Mouse (Mus musculus) olfactory bulb, adult 2 months (tissue): Measurements from ENCODE around the gene Dusp1.

Source experiments
- CTCF ChIP-seq: fragments of 200-500 bp; IDR thresholded peaks from 2 replicates; pipeline ENCODE4 v1.5.1; 2012; ENCODE audit warnings: low read depth, mild to moderate bottlenecking, low read length, moderate library complexity; ENCODE audit not compliant: insufficient read depth
- POLR2A ChIP-seq: fragments of 200-500 bp; IDR thresholded peaks from 2 replicates; pipeline ENCODE4 v1.6.1; 2012; ENCODE audit warnings: mild to moderate bottlenecking, low read depth, low read length, moderate library complexity; ENCODE audit not compliant: insufficient read depth

GRCm38 (mm10) chr17:26592510-26592909, 30.6 kb upstream of the Dusp1 start:
- no peak for TF ChIP-seq POLR2A
- no peak for TF ChIP-seq CTCF
